Mouse (Mus musculus) urinary bladder, postnatal 4 days (tissue): ENCODE results near the gene 2810004N23Rik.

Experiments
- DNase-seq, 2 experiments: peaks; one replicate each; pipeline ENCODE4 v3.0.0; 2021 to 2022; ENCODE audit warnings: low spot score in 2 of 2

The 2810004N23Rik gene

GRCm38 (mm10) chr8:124823497-124823896, 39.4 kb downstream of the 2810004N23Rik start:
- DNase-seq, result no peak

GRCm38 (mm10) chr8:124820125-124820524, 42.8 kb downstream of the 2810004N23Rik start:
- DNase-seq, result no peak

GRCm38 (mm10) chr8:124819612-124820115, 43.3 kb downstream of the 2810004N23Rik start:
- DNase-seq, result no peak

- DNase-seq, result no peak
Measured at GRCm38 (mm10) chr8:124817361-124817760, 45.6 kb downstream of the 2810004N23Rik start.

GRCm38 (mm10) chr8:124816866-124817265, 46.1 kb downstream of the 2810004N23Rik start:
- no peak for DNase-seq

- DNase-seq, result no peak
Measured at GRCm38 (mm10) chr8:124815870-124816269, 47.0 kb downstream of the 2810004N23Rik start.

GRCm38 (mm10) chr8:124813326-124813725, 49.6 kb downstream of the 2810004N23Rik start:
- DNase-seq, result no peak

- DNase-seq, result no peak
Measured at GRCm38 (mm10) chr8:124810689-124811394, 52.1 kb downstream of the 2810004N23Rik start.

- no peak for DNase-seq
Measured at GRCm38 (mm10) chr8:124810056-124810610, 52.8 kb downstream of the 2810004N23Rik start.

GRCm38 (mm10) chr8:124809419-124809818, 53.5 kb downstream of the 2810004N23Rik start:
- no peak for DNase-seq

GRCm38 (mm10) chr8:124805990-124806389, 56.9 kb downstream of the 2810004N23Rik start:
- no peak for DNase-seq

- DNase-seq, result no peak
Measured at GRCm38 (mm10) chr8:124803824-124804702, 58.9 kb downstream of the 2810004N23Rik start.

- no peak for DNase-seq
Measured at GRCm38 (mm10) chr8:124800542-124800941, 62.4 kb downstream of the 2810004N23Rik start.

- DNase-seq, result no peak
Measured at GRCm38 (mm10) chr8:124795781-124796488, 67.0 kb downstream of the 2810004N23Rik start.

GRCm38 (mm10) chr8:124794486-124794780, 68.5 kb downstream of the 2810004N23Rik start:
- peak in 1 of 2 experiments; percentile 34 for DNase-seq

GRCm38 (mm10) chr8:124793661-124794485, 69.0 kb downstream of the 2810004N23Rik start:
- DNase-seq, result no peak

GRCm38 (mm10) chr8:124793172-124793651, 69.7 kb downstream of the 2810004N23Rik start:
- DNase-seq, result peak; percentile 78 to 94

GRCm38 (mm10) chr8:124792708-124793107, 70.2 kb downstream of the 2810004N23Rik start, which contains the start of gene Trim67:
TSS of gene Trim67 (plus strand) at chr8:124793092.
- DNase-seq, result no peak

- DNase-seq, result no peak
Measured at GRCm38 (mm10) chr8:124792186-124792585, 70.7 kb downstream of the 2810004N23Rik start.

- DNase-seq, result no peak
Measured at GRCm38 (mm10) chr8:124791751-124792150, 71.2 kb downstream of the 2810004N23Rik start.

GRCm38 (mm10) chr8:124790676-124791075, 72.2 kb downstream of the 2810004N23Rik start:
- DNase-seq, result no peak
